Comparison of ENCODE assay signal across 8 mouse cellular contexts in genomic region chr2:181601751-181602145, GRCm38 (mm10). TPM values are rescaled to one million over a fixed set of nuclear protein-coding genes. Genes with fewer than 3 reads are reported as not detected.
DNase-seq lines count a peak whose midpoint lies in the region; ATAC-seq and TF ChIP-seq lines count a peak whose summit lies in the region.

No protein-coding gene starts in this region.

- TF ChIP-seq EP300 in CH12.LX (IDR thresholded peaks at IDR 0.05; ENCODE audit: low read length): no peak

- 0 out of 2 replicates have a peak, but pooled peaks cover 2% of the 10 kb centered on the region for H3K36me3 ChIP-seq in heart, embryonic 10.5 days
- peaks cover 0 to 11% of the 10 kb centered on the region in 2 experiments for H3K36me3 ChIP-seq in CH12.LX (replicated peaks in 1 of 2; ENCODE audit: control insufficient read depth in 1 of 2, insufficient read depth in 1 of 2, low read length in 1 of 2)
- peaks cover under 1% of the 10 kb centered on the region; the same call in 1 of the 2 replicates for H3K36me3 ChIP-seq in forebrain, embryonic 13.5 days (ENCODE audit: poor library complexity, severe bottlenecking)
- H3K36me3 ChIP-seq in liver, embryonic 13.5 days: no peaks in the 10 kb centered on the region

- H3K79me2 ChIP-seq in CH12.LX (replicated peaks; ENCODE audit: control insufficient read depth, extremely low read depth, insufficient read depth, poor library complexity, severe bottlenecking): peaks cover 17% of the 10 kb centered on the region

- H3K27me3 ChIP-seq in heart, embryonic 10.5 days (ENCODE audit: insufficient read depth, poor library complexity, severe bottlenecking): no peaks in the 10 kb centered on the region
- H3K27me3 ChIP-seq in CH12.LX (replicated peaks): peaks cover 18% of the 10 kb centered on the region
- H3K27me3 ChIP-seq in forebrain, embryonic 13.5 days: no peaks in the 10 kb centered on the region
- H3K27me3 ChIP-seq in liver, embryonic 13.5 days: peaks cover 30% of the 10 kb centered on the region

- no peak for ATAC-seq in forebrain, embryonic 13.5 days
- no peak for ATAC-seq in liver, embryonic 13.5 days (ENCODE audit: low read depth)

- in situ Hi-C loops in CH12.LX (cut with MboI; ENCODE audit: low pct_ligation_motif_present, low pct_unique_long_range_greater_than_20kb, low sequenced_read_pairs): no loop called here

- dilution Hi-C loops in CH12.LX (cut with MboI; ENCODE audit: extremely low pct_ligation_motif_present, extremely low pct_unique_long_range_greater_than_20kb, low sequenced_read_pairs): no loop called here

- no peak for TF ChIP-seq CTCF in CH12.LX (conservative IDR thresholded peaks at IDR 0.05 in 1 of 2, IDR thresholded peaks at IDR 0.05 in 1 of 2; ENCODE audit: low read depth in 2 of 2, low read length in 2 of 2)

- H3K4me1 ChIP-seq in heart, embryonic 10.5 days: peaks cover 30% of the 10 kb centered on the region
- peaks cover 7 to 35% of the 10 kb centered on the region in 2 experiments; a peak in 3 of 4 replicates for H3K4me1 ChIP-seq in CH12.LX (ENCODE audit: control insufficient read depth in 1 of 2, insufficient read depth in 2 of 2)
- H3K4me1 ChIP-seq in forebrain, embryonic 13.5 days: peaks cover 39% of the 10 kb centered on the region
- peaks cover 55% of the 10 kb centered on the region for H3K4me1 ChIP-seq in liver, embryonic 13.5 days (replicated peaks)

- no peak for DNase-seq in heart, embryonic 10.5 days (ENCODE audit: low spot score)
- DNase-seq in heart, adult 18-20 months: no peak
- DNase-seq in CH12.LX (ENCODE audit: extremely low read depth): no peak
- no peak for DNase-seq in liver, embryonic 13.5 days
- DNase-seq in natural killer cell, adult 2 months (ENCODE audit: low spot score in 2 of 2): no peak
- no peak for DNase-seq in spleen, postnatal 10 days (ENCODE audit: low spot score in 2 of 2)
- DNase-seq in adrenal gland, adult 18-20 months (ENCODE audit: low spot score in 2 of 2): no peak

- no peak for TF ChIP-seq POLR2A in CH12.LX (IDR thresholded peaks at IDR 0.05; ENCODE audit: low read depth, low read length)

- H3K27ac ChIP-seq in heart, embryonic 10.5 days: peak overlapping the region; percentile 87
- no peak overlapping the region for H3K27ac ChIP-seq in CH12.LX (ENCODE audit: insufficient read depth, low read depth)
- H3K27ac ChIP-seq in forebrain, embryonic 13.5 days: no peak overlapping the region
- H3K27ac ChIP-seq in liver, embryonic 13.5 days: peak overlapping the region; percentile 87

- H3K4me3 ChIP-seq in heart, embryonic 10.5 days: peak overlapping the region; percentile 81
- peak overlapping the region; percentile 57 to 96 (median 80) for H3K4me3 ChIP-seq in CH12.LX (replicated peaks in 1 of 3; ENCODE audit: low read depth in 2 of 3, low read length in 2 of 3, poor library complexity in 1 of 3)
- peak overlapping the region; percentile 88 for H3K4me3 ChIP-seq in forebrain, embryonic 13.5 days
- peak overlapping the region; percentile 97 for H3K4me3 ChIP-seq in liver, embryonic 13.5 days (replicated peaks)

- WGBS in heart, embryonic 10.5 days: 29% methylated on average over 10 of the region's 10 CpGs
- WGBS in forebrain, embryonic 13.5 days: 30% methylated on average over 10 of the region's 10 CpGs
- 22% methylated on average over 10 of the region's 10 CpGs for WGBS in liver, embryonic 13.5 days (ENCODE audit: insufficient replicate concordance)

- no peaks in the 10 kb centered on the region for H3K9me3 ChIP-seq in heart, embryonic 10.5 days
- no peaks in the 10 kb centered on the region for H3K9me3 ChIP-seq in CH12.LX (replicated peaks; ENCODE audit: low read length)
- H3K9me3 ChIP-seq in forebrain, embryonic 13.5 days (replicated peaks): no peaks in the 10 kb centered on the region
- H3K9me3 ChIP-seq in liver, embryonic 13.5 days (replicated peaks): no peaks in the 10 kb centered on the region

- H3K4me2 ChIP-seq in CH12.LX (ENCODE audit: insufficient read depth, low read depth, poor library complexity, severe bottlenecking): peak overlapping the region; percentile 95
- peak overlapping the region; percentile 75 for H3K4me2 ChIP-seq in forebrain, embryonic 13.5 days
- H3K4me2 ChIP-seq in liver, embryonic 13.5 days: peak overlapping the region; percentile 75

- no peak for TF ChIP-seq RAD21 in CH12.LX (IDR thresholded peaks at IDR 0.05; ENCODE audit: low read depth, low read length)

- peak overlapping the region; percentile 91 for H3K9ac ChIP-seq in CH12.LX (ENCODE audit: insufficient read depth, low read depth)
- H3K9ac ChIP-seq in forebrain, embryonic 13.5 days: peak overlapping the region; percentile 89
- peak overlapping the region; percentile 92 for H3K9ac ChIP-seq in liver, embryonic 13.5 days

TF ChIP-seq in CH12.LX, 34 proteins besides CTCF, POLR2A, EP300 and RAD21:
- no peak for TF ChIP-seq UBTF (IDR thresholded peaks at IDR 0.05; ENCODE audit: low read depth, low read length)

RNA-seq across cellular contexts. Expression of gene Samd10, which starts 2.7 kb away (rescaled TPM):
- polyA plus RNA-seq in heart, embryonic 10.5 days (2016; fragmentation: Nextera tagmentation; extraction: Ambion mirVana): 15.0 and 16.6 TPM in 2 replicates
- 1 to 10 TPM; 1.6 to 2.3 TPM for total RNA-seq in heart, adult 18-20 months (2021)
- 2.7 and 3.8 TPM in 2 replicates for total RNA-seq in CH12.LX (2012; rRNA removed)
- 0.32 TPM in 1 of 2 replicates, not detected in the other for total RNA-seq in CH12.LX (2014; rRNA removed)
- polyA plus RNA-seq in CH12.LX (2012; ENCODE audit: insufficient read length, low read depth): 0.38 and 0.66 TPM in 2 replicates
- 88.7 and 105 TPM in 2 replicates for polyA plus RNA-seq in forebrain, embryonic 13.5 days (2015; fragmentation: Nextera tagmentation; extraction: Ambion mirVana)
- polyA plus RNA-seq in liver, embryonic 13.5 days (2015; fragmentation: Nextera tagmentation; extraction: Ambion mirVana): 2.2 and 2.4 TPM in 2 replicates
- total RNA-seq in adrenal gland, adult 18-20 months (2021): 1 to 10 TPM; 8.3 to 8.7 TPM

RNA-seq across cellular contexts. Expression of gene Zfp512b, which starts 9.1 kb away (rescaled TPM):
- polyA plus RNA-seq in heart, embryonic 10.5 days (2016; fragmentation: Nextera tagmentation; extraction: Ambion mirVana): 36.0 and 37.0 TPM in 2 replicates
- total RNA-seq in heart, adult 18-20 months (2021): 10 to 100 TPM in 1 of 2 experiments, 1 to 10 TPM in 1; 9.7 to 10.8 TPM
- total RNA-seq in CH12.LX (2012; rRNA removed): 16.6 and 18.1 TPM in 2 replicates
- total RNA-seq in CH12.LX (2014; rRNA removed): 11.0 TPM in 2 replicates
- 26.8 and 27.1 TPM in 2 replicates for polyA plus RNA-seq in CH12.LX (2012; ENCODE audit: insufficient read length, low read depth)
- polyA plus RNA-seq in forebrain, embryonic 13.5 days (2015; fragmentation: Nextera tagmentation; extraction: Ambion mirVana): 49.7 and 56.4 TPM in 2 replicates
- 8.4 and 9.0 TPM in 2 replicates for polyA plus RNA-seq in liver, embryonic 13.5 days (2015; fragmentation: Nextera tagmentation; extraction: Ambion mirVana)
- total RNA-seq in adrenal gland, adult 18-20 months (2021): 10 to 100 TPM; 37.4 to 49.0 TPM

RNA-seq across cellular contexts. Expression of gene Prpf6, which starts 10.1 kb away (rescaled TPM):
- 56.1 and 62.9 TPM in 2 replicates for polyA plus RNA-seq in heart, embryonic 10.5 days (2016; fragmentation: Nextera tagmentation; extraction: Ambion mirVana)
- total RNA-seq in heart, adult 18-20 months (2021): 10 to 100 TPM; 35.9 to 37.7 TPM
- total RNA-seq in CH12.LX (2012; rRNA removed) (48.1 and 52.7 TPM in 2 replicates), CH12.LX (2014; rRNA removed) (28.3 and 28.8 TPM in 2 replicates)
- 53.8 and 62.4 TPM in 2 replicates for polyA plus RNA-seq in CH12.LX (2012; ENCODE audit: insufficient read length, low read depth)
- 67.9 and 74.9 TPM in 2 replicates for polyA plus RNA-seq in forebrain, embryonic 13.5 days (2015; fragmentation: Nextera tagmentation; extraction: Ambion mirVana)
- 33.6 and 37.3 TPM in 2 replicates for polyA plus RNA-seq in liver, embryonic 13.5 days (2015; fragmentation: Nextera tagmentation; extraction: Ambion mirVana)
- total RNA-seq in adrenal gland, adult 18-20 months (2021): 10 to 100 TPM; 60.6 to 65.2 TPM

RNA-seq across cellular contexts. Expression of gene Uckl1, which starts 17.1 kb away (rescaled TPM):
- polyA plus RNA-seq in heart, embryonic 10.5 days (2016; fragmentation: Nextera tagmentation; extraction: Ambion mirVana): 67.3 and 83.6 TPM in 2 replicates
- total RNA-seq in heart, adult 18-20 months (2021): 10 to 100 TPM; 32.5 to 34.1 TPM
- total RNA-seq in CH12.LX (2012; rRNA removed) (20.3 and 31.9 TPM in 2 replicates), CH12.LX (2014; rRNA removed) (18.6 and 18.7 TPM in 2 replicates)
- polyA plus RNA-seq in CH12.LX (2012; ENCODE audit: insufficient read length, low read depth): 16.0 and 18.0 TPM in 2 replicates
- polyA plus RNA-seq in forebrain, embryonic 13.5 days (2015; fragmentation: Nextera tagmentation; extraction: Ambion mirVana): 54.6 and 58.1 TPM in 2 replicates
- polyA plus RNA-seq in liver, embryonic 13.5 days (2015; fragmentation: Nextera tagmentation; extraction: Ambion mirVana): 19.8 and 22.1 TPM in 2 replicates
- total RNA-seq in adrenal gland, adult 18-20 months (2021): 10 to 100 TPM; 79.1 to 84.8 TPM

RNA-seq across cellular contexts. Expression of gene Gm29797, which starts 55.1 kb away (rescaled TPM):
- polyA plus RNA-seq in heart, embryonic 10.5 days (2016; fragmentation: Nextera tagmentation; extraction: Ambion mirVana): 0.24 TPM in 1 of 2 replicates, not detected in the other
- total RNA-seq in heart, adult 18-20 months (2021): not detected
- total RNA-seq in CH12.LX (2012; rRNA removed): 0.25 and 0.34 TPM in 2 replicates
- total RNA-seq in CH12.LX (2014; rRNA removed): not detected in 2 replicates
- polyA plus RNA-seq in CH12.LX (2012; ENCODE audit: insufficient read length, low read depth): not detected in 2 replicates
- 0.23 TPM in 1 of 2 replicates, not detected in the other for polyA plus RNA-seq in forebrain, embryonic 13.5 days (2015; fragmentation: Nextera tagmentation; extraction: Ambion mirVana)
- not detected in 2 replicates for polyA plus RNA-seq in liver, embryonic 13.5 days (2015; fragmentation: Nextera tagmentation; extraction: Ambion mirVana)
- under 1 TPM in 1 of 2 experiments, not detected in 1; 0.42 TPM for total RNA-seq in adrenal gland, adult 18-20 months (2021)

Comparison
In these comparisons a context has a peak if more than half of its experiments do, and no peak if none do; other contexts are left out.
1. H3K27ac ChIP-seq: peak in heart, embryonic 10.5 days (single experiment) and liver, embryonic 13.5 days (single experiment); none in CH12.LX (single experiment) and forebrain, embryonic 13.5 days (single experiment).
2. Peak in every context shown above with its lines, with median percentiles within 50 percentile points of each other: H3K4me3 ChIP-seq, H3K4me2 ChIP-seq and H3K9ac ChIP-seq.